ENCODE assay signal across 8 mouse cellular contexts in the genomic region with DNA sequence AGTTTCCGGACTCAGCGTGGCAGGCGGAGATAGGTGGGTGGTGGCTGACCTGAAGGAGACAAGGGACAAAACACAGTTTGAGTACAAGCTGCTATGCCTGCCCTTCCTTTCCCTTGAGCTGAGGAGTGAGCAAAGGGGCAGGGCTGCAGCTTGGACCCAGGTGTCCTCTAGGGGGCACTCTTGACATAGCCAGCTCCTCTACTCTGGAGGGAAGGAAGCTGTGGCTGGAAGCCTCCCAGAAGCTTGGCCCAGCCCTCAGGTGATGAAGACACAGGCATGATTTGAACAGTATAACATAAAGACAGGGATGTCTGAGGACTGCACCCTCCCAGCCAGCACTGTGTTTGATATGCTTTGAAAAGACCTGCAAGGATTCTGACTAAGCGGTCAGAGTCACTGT. TPM values are rescaled to one million over a fixed set of nuclear protein-coding genes. Genes with fewer than 3 reads are reported as not detected.
DNase-seq lines count a peak whose midpoint lies in the region; ATAC-seq and TF ChIP-seq lines count a peak whose summit lies in the region.

No protein-coding gene starts in this region.

- TF ChIP-seq CTCF in liver, adult 2 months (IDR thresholded peaks at IDR 0.05; ENCODE audit: low read depth, low read length) = peak; percentile 97

- no peak overlapping the region for H3K4me2 ChIP-seq in embryonic facial prominence, embryonic 14.5 days (ENCODE audit: low read depth, low read length)
- no peak overlapping the region for H3K4me2 ChIP-seq in kidney, embryonic 15.5 days
- no peak overlapping the region for H3K4me2 ChIP-seq in neural tube, embryonic 11.5 days (ENCODE audit: low read depth)
- no peak overlapping the region for H3K4me2 ChIP-seq in stomach, embryonic 15.5 days

- no peaks in the 10 kb centered on the region for H3K27me3 ChIP-seq in embryonic facial prominence, embryonic 14.5 days (replicated peaks; ENCODE audit: control insufficient read depth, insufficient read depth, low read length)
- H3K27me3 ChIP-seq in heart, embryonic 10.5 days (ENCODE audit: insufficient read depth, poor library complexity, severe bottlenecking) = no peaks in the 10 kb centered on the region
- no peaks in the 10 kb centered on the region for H3K27me3 ChIP-seq in kidney, embryonic 15.5 days
- H3K27me3 ChIP-seq in liver, adult 2 months (ENCODE audit: control insufficient read depth, insufficient read depth, low read length) = no peaks in the 10 kb centered on the region
- no peaks in the 10 kb centered on the region for H3K27me3 ChIP-seq in neural tube, embryonic 11.5 days (ENCODE audit: control insufficient read depth, insufficient read depth, low read length)
- no peaks in the 10 kb centered on the region for H3K27me3 ChIP-seq in stomach, embryonic 15.5 days (replicated peaks)

- no peaks in the 10 kb centered on the region for H3K36me3 ChIP-seq in embryonic facial prominence, embryonic 14.5 days (ENCODE audit: control insufficient read depth, insufficient read depth, low read length)
- H3K36me3 ChIP-seq in heart, embryonic 10.5 days = peaks cover 4% of the 10 kb centered on the region; the same call in 1 of the 2 replicates
- peaks cover 6% of the 10 kb centered on the region for H3K36me3 ChIP-seq in kidney, embryonic 15.5 days
- no peaks in the 10 kb centered on the region for H3K36me3 ChIP-seq in liver, adult 2 months (ENCODE audit: control insufficient read depth, insufficient read depth, low read length)
- H3K36me3 ChIP-seq in neural tube, embryonic 11.5 days (ENCODE audit: control insufficient read depth, insufficient read depth, low read length) = no peaks in the 10 kb centered on the region
- H3K36me3 ChIP-seq in stomach, embryonic 15.5 days = peaks cover 2% of the 10 kb centered on the region; the same call in 1 of the 2 replicates

- peak; percentile 81 to 82 for DNase-seq in B cell, adult 2 months
- peak; percentile 30 to 58 for DNase-seq in adrenal gland, postnatal 4 days (ENCODE audit: low spot score in 2 of 2)
- peak; percentile 85 for DNase-seq in embryonic facial prominence, embryonic 14.5 days (ENCODE audit: low spot score)
- peak; percentile 82 for DNase-seq in heart, embryonic 10.5 days (ENCODE audit: low spot score)
- peak; percentile 41 for DNase-seq in liver, adult 2 months (ENCODE audit: extremely low read depth, low read depth, low spot score)
- peak; percentile 76 for DNase-seq in neural tube, embryonic 11.5 days (ENCODE audit: low spot score)

- no peaks in the 10 kb centered on the region for H3K4me1 ChIP-seq in embryonic facial prominence, embryonic 14.5 days (ENCODE audit: control insufficient read depth, insufficient read depth, low read length)
- peaks cover 19% of the 10 kb centered on the region for H3K4me1 ChIP-seq in heart, embryonic 10.5 days
- H3K4me1 ChIP-seq in kidney, embryonic 15.5 days = no peaks in the 10 kb centered on the region
- H3K4me1 ChIP-seq in liver, adult 2 months (ENCODE audit: control insufficient read depth, insufficient read depth, low read length) = no peaks in the 10 kb centered on the region
- H3K4me1 ChIP-seq in neural tube, embryonic 11.5 days (ENCODE audit: control insufficient read depth, insufficient read depth, low read length) = no peaks in the 10 kb centered on the region
- no peaks in the 10 kb centered on the region for H3K4me1 ChIP-seq in stomach, embryonic 15.5 days

- no peak for TF ChIP-seq POLR2A in liver, adult 2 months (IDR thresholded peaks at IDR 0.05; ENCODE audit: extremely low read depth, insufficient read depth, low read length)

- no peak overlapping the region for H3K9ac ChIP-seq in embryonic facial prominence, embryonic 14.5 days (ENCODE audit: low read depth, low read length)
- H3K9ac ChIP-seq in kidney, embryonic 15.5 days = no peak overlapping the region
- no peak overlapping the region for H3K9ac ChIP-seq in liver, adult 2 months (ENCODE audit: low read depth, low read length)
- no peak overlapping the region for H3K9ac ChIP-seq in neural tube, embryonic 11.5 days (ENCODE audit: low read length)
- no peak overlapping the region for H3K9ac ChIP-seq in stomach, embryonic 15.5 days

- no peak overlapping the region for H3K27ac ChIP-seq in embryonic facial prominence, embryonic 14.5 days (replicated peaks; ENCODE audit: low read depth, low read length)
- H3K27ac ChIP-seq in heart, embryonic 10.5 days = no peak overlapping the region
- no peak overlapping the region for H3K27ac ChIP-seq in kidney, embryonic 15.5 days
- no peak overlapping the region for H3K27ac ChIP-seq in liver, adult 2 months (replicated peaks; ENCODE audit: insufficient read depth, low read depth, low read length)
- H3K27ac ChIP-seq in neural tube, embryonic 11.5 days (ENCODE audit: low read depth, low read length) = no peak overlapping the region
- no peak overlapping the region for H3K27ac ChIP-seq in stomach, embryonic 15.5 days

- ATAC-seq in embryonic facial prominence, embryonic 14.5 days (ENCODE audit: low read depth) = peak; percentile 89
- ATAC-seq in kidney, embryonic 15.5 days (replicated peaks; ENCODE audit: low FRiP score) = peak; percentile 87
- no peak for ATAC-seq in neural tube, embryonic 11.5 days (ENCODE audit: insufficient read depth, low FRiP score, low TSS enrichment)
- peak; percentile 65; the same call in 1 of the 2 replicates for ATAC-seq in stomach, embryonic 15.5 days (ENCODE audit: insufficient read depth, low FRiP score, low read depth)

- WGBS in embryonic facial prominence, embryonic 14.5 days = 39% methylated on average over 4 of the region's 4 CpGs
- 40% methylated on average over 4 of the region's 4 CpGs for WGBS in heart, embryonic 10.5 days
- 39% methylated on average over 4 of the region's 4 CpGs for WGBS in kidney, embryonic 15.5 days
- 37% methylated on average over 4 of the region's 4 CpGs for WGBS in liver, adult 2 months
- WGBS in neural tube, embryonic 11.5 days = 36% methylated on average over 4 of the region's 4 CpGs
- 39% methylated on average over 4 of the region's 4 CpGs for WGBS in stomach, embryonic 15.5 days

- no peaks in the 10 kb centered on the region for H3K9me3 ChIP-seq in embryonic facial prominence, embryonic 14.5 days (ENCODE audit: control insufficient read depth, low read length)
- no peaks in the 10 kb centered on the region for H3K9me3 ChIP-seq in heart, embryonic 10.5 days
- no peaks in the 10 kb centered on the region for H3K9me3 ChIP-seq in kidney, embryonic 15.5 days (replicated peaks)
- H3K9me3 ChIP-seq in neural tube, embryonic 11.5 days (ENCODE audit: control insufficient read depth, low read length) = no peaks in the 10 kb centered on the region
- no peaks in the 10 kb centered on the region for H3K9me3 ChIP-seq in stomach, embryonic 15.5 days

- H3K79me2 ChIP-seq in liver, adult 2 months (ENCODE audit: control insufficient read depth, insufficient read depth, low read length) = no peaks in the 10 kb centered on the region

- H3K4me3 ChIP-seq in embryonic facial prominence, embryonic 14.5 days (ENCODE audit: low read depth, low read length) = no peak overlapping the region
- no peak overlapping the region for H3K4me3 ChIP-seq in heart, embryonic 10.5 days
- H3K4me3 ChIP-seq in kidney, embryonic 15.5 days (replicated peaks) = no peak overlapping the region
- no peak overlapping the region for H3K4me3 ChIP-seq in liver, adult 2 months (ENCODE audit: insufficient read depth, low read depth, low read length)
- no peak overlapping the region for H3K4me3 ChIP-seq in neural tube, embryonic 11.5 days (ENCODE audit: low read depth, low read length)
- no peak overlapping the region for H3K4me3 ChIP-seq in stomach, embryonic 15.5 days (replicated peaks)

RNA-seq across cellular contexts. Expression of a gene that starts 49.0 kb away (rescaled TPM):
- total RNA-seq in adrenal gland, postnatal 4 days (2021) = 1 to 10 TPM; 4.3 to 5.0 TPM
- 33.5 and 37.9 TPM in 2 replicates for polyA plus RNA-seq in embryonic facial prominence, embryonic 14.5 days (2014; fragmentation: Nextera tagmentation; extraction: Ambion mirVana)
- polyA plus RNA-seq in heart, embryonic 10.5 days (2016; fragmentation: Nextera tagmentation; extraction: Ambion mirVana) = 29.4 and 36.6 TPM in 2 replicates
- polyA plus RNA-seq in kidney, embryonic 15.5 days (2015; fragmentation: Nextera tagmentation; extraction: Ambion mirVana) = 56.2 and 59.0 TPM in 2 replicates
- total RNA-seq in liver, adult 2 months (2014; rRNA removed) = 1.0 and 1.4 TPM in 2 replicates
- polyA plus RNA-seq in liver, adult 2 months (2012; rRNA removed) = 0.87 and 1.2 TPM in 2 replicates
- 50.7 and 53.7 TPM in 2 replicates for polyA plus RNA-seq in neural tube, embryonic 11.5 days (2014; fragmentation: Nextera tagmentation; extraction: Ambion mirVana)
- polyA plus RNA-seq in stomach, embryonic 15.5 days (2015; fragmentation: Nextera tagmentation; extraction: Ambion mirVana) = 29.8 and 31.9 TPM in 2 replicates

Comparison
In these comparisons a context has a peak if more than half of its experiments do, and no peak if none do; other contexts are left out.
1. RNA of a gene that starts 49.0 kb away (polyA plus RNA-seq): 56.2 to 59.0 TPM in kidney, embryonic 15.5 days, 50.7 to 53.7 TPM in neural tube, embryonic 11.5 days, 33.5 to 37.9 TPM in embryonic facial prominence, embryonic 14.5 days, 29.8 to 31.9 TPM in stomach, embryonic 15.5 days and 29.4 to 36.6 TPM in heart, embryonic 10.5 days; 0.87 to 1.2 TPM in liver, adult 2 months; every median in the first group is over 10 times any median in the second.
2. Peak in every context shown above with its lines, with median percentiles within 50 percentile points of each other: DNase-seq.